Mouse (Mus musculus) macrophage (primary cell): ENCODE results near the gene Rnft2. TPM values are rescaled to one million over a fixed set of nuclear protein-coding genes. Genes with fewer than 3 reads are reported as not detected.

Source experiments
- H3K27ac ChIP-seq: fragments of 350-480 bp; formaldehyde crosslinking; 2 replicates; pipeline ENCODE4 v1.9.0; 2021
- H3K36me3 ChIP-seq: fragments of 350-480 bp; formaldehyde crosslinking; 2 replicates; pipeline ENCODE4 v1.9.0; 2021; ENCODE audit errors: inconsistent target
- H3K4me3 ChIP-seq: fragments of 350-480 bp; formaldehyde crosslinking; 2 replicates; pipeline ENCODE4 v1.9.0; 2021; ENCODE audit errors: inconsistent target
- H3K79me2 ChIP-seq: fragments of 350-480 bp; formaldehyde crosslinking; 2 replicates; pipeline ENCODE4 v1.9.0; 2021; ENCODE audit errors: inconsistent target
- WGBS: methylation state at CpG from one replicate; pipeline ENCODE4 v1.1.7; 2026; ENCODE audit warnings: inconsistent platforms; ENCODE audit not compliant: missing documents; 5-methylcytosine and 5-hydroxymethylcytosine counted together
- polyA plus RNA-seq: library from polyadenylated mRNA; stranded (reverse); fragments of 250-400 nt; gene quantifications from 3 replicates; pipeline ENCODE4 v1.2.4, GENCODE M21; 2018; ENCODE audit warnings: inconsistent platforms

The Rnft2 gene
- polyA plus RNA-seq, 1 experiment from 2014 or later = 0.63 TPM

DNA sequence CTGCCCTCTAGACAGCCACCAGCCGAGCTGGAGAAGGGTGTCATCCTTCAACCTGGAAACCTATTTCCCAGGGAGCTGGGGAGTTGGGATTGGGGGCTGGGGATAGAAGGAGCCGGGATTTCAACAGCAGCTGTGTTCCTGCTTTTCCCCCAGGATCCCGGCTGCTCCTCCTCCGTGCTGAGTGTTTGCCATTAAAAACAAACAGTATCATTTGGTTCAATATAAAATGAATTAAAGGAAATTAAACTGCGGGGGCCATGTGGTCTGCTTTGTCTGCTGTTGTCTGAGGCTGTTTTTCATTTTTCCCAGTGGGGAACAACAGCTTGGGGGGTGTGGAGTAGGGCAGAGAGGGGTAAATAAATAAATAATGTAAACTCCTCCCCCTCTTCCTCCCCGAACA is 27.5 kb downstream of the Rnft2 start:
- no peaks in the 10 kb centered on the region for H3K36me3 ChIP-seq
- no peaks in the 10 kb centered on the region for H3K79me2 ChIP-seq
- 87% methylated on average over 5 of the region's 6 CpGs for WGBS

GRCm38 (mm10) chr5:118214418-118215154 is 30.3 kb downstream of the Rnft2 start:
- WGBS = 10% methylated on average over 23 of the region's 24 CpGs
- Histone ChIP-seq H3K27ac (no peak overlapping the region), H3K36me3 (no peaks in the 10 kb centered on the region), H3K4me3 (no peak overlapping the region), H3K79me2 (no peaks in the 10 kb centered on the region)

More for the DNA sequence above, 27.5 kb downstream of the Rnft2 start:
- Histone ChIP-seq H3K4me3 (no peak overlapping the region), H3K27ac (no peak overlapping the region)

DNA sequence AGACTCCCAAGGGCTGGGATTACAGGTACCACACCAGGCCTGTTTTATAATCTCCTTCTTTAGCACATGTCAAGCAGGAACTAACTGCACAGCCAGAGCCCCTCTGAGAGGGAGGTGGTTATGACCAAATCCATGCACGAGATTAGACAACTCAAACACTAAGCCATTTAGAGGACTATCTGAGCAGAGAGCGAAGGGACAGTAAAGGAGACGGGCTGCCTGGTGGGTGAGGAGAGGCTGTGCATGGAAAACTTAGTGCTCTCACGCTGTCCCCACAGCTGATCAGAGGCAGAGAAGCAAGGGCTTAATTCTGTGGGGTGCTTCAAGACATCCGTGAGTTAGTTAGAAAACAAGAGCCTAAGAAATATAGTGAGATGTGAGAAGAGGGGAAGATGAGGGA is 30.9 kb downstream of the Rnft2 start:
- no peak overlapping the region for H3K4me3 ChIP-seq
- no peaks in the 10 kb centered on the region for H3K79me2 ChIP-seq
- H3K36me3 ChIP-seq = no peaks in the 10 kb centered on the region
- no peak overlapping the region for H3K27ac ChIP-seq
- 36% methylated on average over 5 of the region's 5 CpGs for WGBS

DNA sequence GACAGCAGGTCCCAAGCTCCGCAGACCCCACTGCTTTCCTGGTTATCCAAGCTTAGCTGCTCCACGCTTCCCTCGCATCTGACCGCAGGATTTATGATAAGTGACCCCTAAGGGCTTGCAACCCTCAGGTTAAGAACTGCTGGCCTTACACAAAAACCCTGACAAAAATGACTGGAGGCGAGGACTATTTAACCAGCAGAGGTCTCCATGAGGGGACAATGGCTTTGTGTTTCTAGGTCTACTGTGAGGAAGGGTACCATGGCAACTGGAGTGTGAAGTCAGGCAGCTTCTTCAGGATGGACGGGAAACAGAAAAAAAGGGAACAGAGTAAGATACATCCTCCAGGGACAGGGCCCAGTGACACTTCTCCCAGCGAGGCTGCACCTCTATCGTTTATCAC is 39.1 kb downstream of the Rnft2 start:
- Histone ChIP-seq H3K4me3 (no peak overlapping the region), H3K79me2 (no peaks in the 10 kb centered on the region), H3K36me3 (no peaks in the 10 kb centered on the region), H3K27ac (no peak overlapping the region)
- WGBS = 85% methylated on average over 8 of the region's 8 CpGs

DNA sequence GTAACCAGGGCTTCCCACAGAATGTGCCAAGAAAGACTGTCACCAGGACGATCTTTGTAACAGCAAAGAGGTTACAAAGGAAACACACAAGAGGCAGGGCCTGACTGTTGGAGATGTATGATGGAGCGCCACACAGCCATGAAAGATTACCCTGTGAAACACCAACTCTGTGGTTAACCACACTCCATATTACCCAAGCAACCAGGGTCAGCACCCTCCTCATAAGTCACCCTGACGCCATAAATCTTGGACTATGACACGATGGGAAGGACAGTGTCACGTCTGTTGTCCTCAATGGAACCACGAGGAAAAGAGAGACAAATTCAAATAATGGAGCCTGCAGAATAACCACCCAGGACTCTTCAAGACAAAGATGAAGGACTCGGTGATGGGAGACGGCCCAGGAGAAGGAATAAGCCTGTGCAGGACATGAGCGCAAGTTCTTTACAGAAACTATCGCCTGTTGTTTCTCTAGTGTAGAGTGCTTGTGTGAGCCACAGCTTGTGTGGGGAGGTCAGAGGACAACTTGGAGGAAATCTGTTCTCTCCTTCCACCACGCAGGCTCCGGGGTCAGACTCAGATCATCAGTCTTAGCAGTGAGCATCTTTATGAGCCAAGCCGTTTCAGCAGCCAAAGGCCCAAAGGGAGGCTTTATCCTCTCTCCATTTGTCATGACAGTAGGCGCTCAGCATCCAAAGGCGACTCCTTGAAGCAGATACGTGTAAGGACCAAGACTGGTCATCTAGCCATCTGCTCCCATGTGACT is 40.1 kb downstream of the Rnft2 start:
- 45% methylated on average over 16 of the region's 16 CpGs for WGBS
- Histone ChIP-seq H3K36me3 (no peaks in the 10 kb centered on the region), H3K4me3 (no peak overlapping the region), H3K27ac (no peak overlapping the region), H3K79me2 (no peaks in the 10 kb centered on the region)

DNA sequence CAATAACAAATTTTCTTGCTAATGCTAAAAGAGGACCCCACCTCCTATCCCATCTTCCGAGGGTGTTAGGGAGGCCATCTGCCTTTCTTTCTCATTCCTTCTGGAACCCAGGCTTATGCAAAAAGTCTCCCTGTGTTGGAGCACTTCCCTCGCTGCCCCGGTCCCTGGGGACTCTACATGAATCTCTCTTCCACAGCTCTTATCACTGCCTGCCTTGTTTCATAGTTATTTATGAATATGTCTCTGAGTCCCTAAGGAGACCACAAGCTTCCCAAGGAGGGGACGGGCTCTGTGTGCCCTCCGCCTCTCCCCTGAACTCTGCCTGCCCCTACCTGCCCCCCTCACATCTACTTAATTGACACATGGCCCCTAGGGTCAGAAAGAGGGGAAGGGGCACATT is 45.2 kb downstream of the Rnft2 start:
- Histone ChIP-seq H3K36me3 (no peaks in the 10 kb centered on the region), H3K27ac (no peak overlapping the region)
- 84% methylated on average over 5 of the region's 5 CpGs for WGBS

DNA sequence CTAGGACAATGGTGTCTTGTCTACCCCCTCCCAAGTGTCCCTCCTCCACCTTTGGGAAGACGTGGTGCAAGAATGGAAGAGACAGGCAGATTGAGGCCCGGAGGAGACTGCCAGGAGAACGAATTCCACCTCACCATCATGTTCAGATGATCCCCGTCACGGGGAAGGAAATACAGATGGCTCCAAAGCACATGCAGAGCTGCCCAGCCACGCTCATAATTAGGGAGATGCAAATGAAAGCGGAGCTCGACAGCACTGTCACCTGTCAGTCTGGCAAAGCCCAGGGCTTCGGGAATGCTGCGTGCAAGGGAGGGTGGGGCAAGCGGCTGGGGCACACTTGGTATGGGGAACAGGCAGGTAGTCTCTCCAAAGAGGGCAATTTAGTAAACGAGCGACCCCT is 47.5 kb downstream of the Rnft2 start:
- 71% methylated on average over 12 of the region's 13 CpGs for WGBS
- H3K36me3 ChIP-seq = no peaks in the 10 kb centered on the region
- no peak overlapping the region for H3K27ac ChIP-seq
- H3K79me2 ChIP-seq = no peaks in the 10 kb centered on the region
- no peak overlapping the region for H3K4me3 ChIP-seq

More for the DNA sequence above, 45.2 kb downstream of the Rnft2 start:
- Histone ChIP-seq H3K79me2 (no peaks in the 10 kb centered on the region), H3K4me3 (no peak overlapping the region)

GRCm38 (mm10) chr5:118192221-118192620 is 52.7 kb downstream of the Rnft2 start:
- 39% methylated on average over 15 of the region's 18 CpGs for WGBS
- no peaks in the 10 kb centered on the region for H3K36me3 ChIP-seq
- no peak overlapping the region for H3K27ac ChIP-seq
- no peaks in the 10 kb centered on the region for H3K79me2 ChIP-seq
- H3K4me3 ChIP-seq = no peak overlapping the region

DNA sequence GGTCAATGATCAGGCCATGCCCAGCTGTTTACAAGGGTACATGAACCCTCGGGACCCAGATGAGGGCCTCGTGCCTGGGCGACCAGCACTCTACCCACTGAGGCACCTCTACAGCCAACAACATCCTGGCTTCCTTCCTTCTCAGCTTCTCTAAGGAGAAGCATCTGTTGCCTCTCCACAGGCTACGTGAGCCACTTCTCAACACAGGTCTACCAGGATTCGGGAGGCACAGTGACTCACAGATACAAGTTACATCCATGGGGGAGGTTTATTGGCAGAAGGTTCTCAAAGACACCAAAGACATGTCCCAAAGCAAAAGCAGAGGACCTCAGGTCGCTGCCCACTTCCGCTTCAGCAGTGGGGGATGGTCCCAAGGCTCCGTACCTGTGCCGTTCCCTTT is 54.4 kb downstream of the Rnft2 start:
- H3K36me3 ChIP-seq = no peaks in the 10 kb centered on the region
- no peaks in the 10 kb centered on the region for H3K79me2 ChIP-seq
- no peak overlapping the region for H3K27ac ChIP-seq
- 54% methylated on average over 9 of the region's 9 CpGs for WGBS
- no peak overlapping the region for H3K4me3 ChIP-seq

- H3K36me3 ChIP-seq = no peaks in the 10 kb centered on the region
- H3K4me3 ChIP-seq = no peak overlapping the region
- WGBS = 82% methylated on average over 6 of the region's 6 CpGs
- H3K27ac ChIP-seq = no peak overlapping the region
- no peaks in the 10 kb centered on the region for H3K79me2 ChIP-seq
Observed at GRCm38 (mm10) chr5:118188356-118188755, 56.6 kb downstream of the Rnft2 start.

DNA sequence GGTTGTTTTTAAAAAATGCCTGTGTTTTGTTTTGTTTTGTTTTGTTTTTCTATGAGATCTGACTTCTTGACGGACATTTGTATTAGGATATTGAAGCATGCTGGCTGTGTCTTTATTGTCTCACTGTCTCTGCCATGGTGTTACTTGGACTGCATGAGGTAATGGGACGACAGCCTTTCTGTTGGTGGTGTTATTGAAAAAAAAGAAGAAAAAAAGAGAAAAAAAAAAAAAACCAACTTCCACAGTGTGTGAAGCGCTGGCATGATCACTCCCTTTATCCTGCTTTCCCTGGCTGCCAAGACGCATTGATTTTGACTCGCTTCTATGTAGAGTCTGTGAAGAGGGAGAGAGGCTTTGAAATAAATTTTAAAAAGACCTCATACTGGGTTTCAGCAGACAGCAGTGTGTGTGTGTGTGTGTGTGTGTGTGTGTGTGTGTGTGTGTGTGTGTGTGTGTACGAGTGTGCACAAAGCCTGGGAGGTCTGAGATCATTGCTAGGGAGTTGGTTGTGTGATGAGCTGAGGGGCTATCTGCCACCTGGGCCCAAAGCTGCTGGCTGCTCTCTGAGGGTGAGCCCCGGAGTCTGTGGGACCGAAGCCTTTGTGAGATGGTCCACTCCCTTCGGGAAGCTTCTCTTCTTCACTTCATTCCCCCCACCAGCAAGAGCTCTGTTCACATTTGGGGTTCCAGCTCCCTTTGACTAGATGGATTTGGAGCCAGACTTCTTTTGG is 57.8 kb downstream of the Rnft2 start:
- Histone ChIP-seq H3K4me3 (no peak overlapping the region), H3K79me2 (no peaks in the 10 kb centered on the region), H3K36me3 (no peaks in the 10 kb centered on the region), H3K27ac (no peak overlapping the region)
- 79% methylated on average over 7 of the region's 9 CpGs for WGBS

GRCm38 (mm10) chr5:118177640-118178039 is 67.3 kb downstream of the Rnft2 start:
- Histone ChIP-seq H3K27ac (no peak overlapping the region), H3K79me2 (no peaks in the 10 kb centered on the region), H3K4me3 (no peak overlapping the region), H3K36me3 (no peaks in the 10 kb centered on the region)
- WGBS = 72% methylated on average over 7 of the region's 7 CpGs

- Histone ChIP-seq H3K36me3 (no peaks in the 10 kb centered on the region), H3K4me3 (no peak overlapping the region), H3K79me2 (no peaks in the 10 kb centered on the region), H3K27ac (no peak overlapping the region)
- WGBS = 40% methylated on average over 2 of the region's 2 CpGs
Observed at GRCm38 (mm10) chr5:118175137-118175536, 69.8 kb downstream of the Rnft2 start.

DNA sequence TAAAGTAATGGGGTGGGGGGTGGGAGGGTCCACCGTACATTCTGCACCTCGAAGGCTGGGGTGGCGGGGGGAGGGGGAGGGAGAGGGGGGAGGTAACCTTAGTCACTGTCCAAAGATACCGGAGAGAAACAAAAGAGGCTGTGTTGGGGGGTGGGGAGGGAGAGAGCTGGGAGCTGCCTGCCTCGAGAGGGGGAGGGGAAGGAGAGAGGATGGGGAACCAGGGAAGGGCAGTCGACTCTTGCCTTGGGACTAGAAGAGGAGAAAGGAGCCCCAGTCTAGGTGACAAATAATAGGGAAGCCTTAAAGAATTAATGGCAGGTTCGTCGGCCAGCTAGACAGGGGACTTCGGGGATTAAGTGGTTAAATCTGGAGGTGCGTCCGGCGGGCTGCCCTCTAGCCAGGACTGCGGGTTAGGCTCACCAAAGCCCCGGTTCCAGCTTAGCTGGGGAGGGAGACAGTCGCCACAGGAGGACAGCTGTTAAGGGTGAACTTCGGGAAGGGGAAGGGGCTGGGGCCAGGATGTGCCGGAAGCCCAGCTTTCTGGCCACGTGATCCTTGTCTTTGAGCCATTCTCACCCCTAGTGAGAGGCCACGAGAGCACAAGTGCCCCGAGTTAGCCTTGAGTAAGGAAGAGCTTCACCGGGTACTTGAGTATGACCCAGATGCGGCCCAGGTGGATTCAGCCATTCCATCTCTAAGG is 70.5 kb downstream of the Rnft2 start:
- Histone ChIP-seq H3K27ac (no peak overlapping the region), H3K79me2 (no peaks in the 10 kb centered on the region), H3K4me3 (no peak overlapping the region), H3K36me3 (no peaks in the 10 kb centered on the region)
- WGBS = under 1% methylated on average over 19 of the region's 22 CpGs
